Mouse (Mus musculus): ENCODE measurements at regions not wholly inside any gene's neighbourhood (a gene's known extent, or its start where the extent isn't known, plus 50 kb on each side); places are given as distances from the start of the nearest gene placed in this dataset.

GRCm38 (mm10) chr16:5478970-5479369 lies 223.2 kb upstream of the Eef2kmt start:
- no peaks in the 10 kb centered on the region for H3K27me3 ChIP-seq (ENCODE audit: poor library complexity, severe bottlenecking)
- no peaks in the 10 kb centered on the region for H3K9me3 ChIP-seq
- DNase-seq (ENCODE audit: extremely low spot score, low spot score) = no peak
- H3K36me3 ChIP-seq (replicated peaks) = no peaks in the 10 kb centered on the region
- H3K27ac ChIP-seq = no peak overlapping the region
- H3K4me1 ChIP-seq = peaks cover 17% of the 10 kb centered on the region
- H3K4me3 ChIP-seq = no peak overlapping the region

DNA sequence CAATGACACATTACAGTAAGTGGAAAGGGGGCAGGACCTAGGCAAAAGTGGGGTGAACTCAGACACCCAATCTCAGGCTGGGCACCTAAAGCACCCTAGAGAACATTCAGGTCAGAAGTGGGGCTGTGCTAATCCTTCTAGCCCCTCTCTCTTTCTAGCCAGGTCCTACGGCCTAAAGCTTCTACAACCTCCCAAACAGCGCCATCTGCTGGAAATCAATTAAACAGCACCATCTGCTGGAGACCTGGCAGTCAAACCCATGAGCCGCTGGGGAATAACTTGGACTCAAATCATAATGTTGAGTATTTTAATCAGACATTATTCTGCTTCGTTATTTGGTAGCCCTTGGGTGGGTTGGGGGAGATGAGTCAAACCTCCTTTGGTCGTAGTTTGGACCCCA lies 215.5 kb upstream of the Eef2kmt start:
- WGBS = 14% methylated on average over 5 of the region's 5 CpGs

DNA sequence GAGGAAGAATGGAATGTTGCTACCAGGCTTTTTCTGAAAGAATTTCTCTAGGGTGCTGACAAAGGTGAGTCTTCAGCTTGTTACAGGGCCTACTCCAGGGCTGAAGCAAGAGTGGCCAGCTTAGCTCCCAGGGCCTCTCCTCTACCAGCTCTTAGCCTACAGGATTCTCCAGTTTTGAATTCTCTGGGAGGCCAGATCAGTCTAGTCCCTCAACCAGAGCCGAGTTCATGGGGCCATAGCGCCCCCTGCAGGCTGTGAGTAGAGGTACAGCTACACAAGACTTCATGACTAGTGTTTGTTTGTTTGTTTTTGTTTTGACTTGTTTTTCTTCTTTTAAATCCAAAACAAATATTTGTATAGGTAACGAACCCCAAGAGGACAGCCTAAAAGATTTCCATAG lies 211.8 kb upstream of the Eef2kmt start:
- Histone ChIP-seq H3K4me1 (peaks cover 20% of the 10 kb centered on the region), H3K27me3 (ENCODE audit: poor library complexity, severe bottlenecking) (peaks cover 3% of the 10 kb centered on the region), H3K36me3 (replicated peaks) (no peaks in the 10 kb centered on the region), H3K27ac (no peak overlapping the region), H3K4me3 (no peak overlapping the region), H3K9me3 (no peaks in the 10 kb centered on the region)
- peak; percentile 52 for DNase-seq (ENCODE audit: extremely low spot score, low spot score)
- 7% methylated on average over 3 of the region's 3 CpGs for WGBS

More for the DNA sequence above, 215.5 kb upstream of the Eef2kmt start:
- peaks cover 10% of the 10 kb centered on the region for H3K27me3 ChIP-seq (ENCODE audit: poor library complexity, severe bottlenecking)
- peaks cover 38% of the 10 kb centered on the region for H3K4me1 ChIP-seq
- H3K27ac ChIP-seq = no peak overlapping the region
- H3K36me3 ChIP-seq (replicated peaks) = no peaks in the 10 kb centered on the region
- no peaks in the 10 kb centered on the region for H3K9me3 ChIP-seq
- H3K4me3 ChIP-seq = no peak overlapping the region
- peak; percentile 67 for DNase-seq (ENCODE audit: extremely low spot score, low spot score)

DNA sequence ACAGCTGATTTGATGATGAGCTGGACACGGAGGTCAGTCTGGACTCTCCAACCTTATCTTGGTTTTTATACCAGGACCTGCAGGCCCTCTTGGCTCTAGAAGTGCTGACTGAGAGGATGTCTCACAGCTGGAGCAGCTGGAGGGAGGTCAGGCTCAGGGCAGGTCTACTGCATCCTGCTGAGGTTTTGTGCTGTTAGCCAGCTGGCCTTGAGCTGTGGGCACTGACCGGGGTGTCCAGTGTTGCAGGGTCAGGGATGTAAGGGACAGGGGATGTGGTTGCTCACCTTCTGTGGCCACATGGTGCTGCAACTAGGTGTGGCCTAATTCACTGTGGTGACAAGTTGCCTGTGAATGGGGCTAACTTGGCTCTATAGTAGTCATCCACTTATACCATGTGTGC lies 211.0 kb upstream of the Eef2kmt start:
- 68% methylated on average over 2 of the region's 2 CpGs for WGBS
- no peaks in the 10 kb centered on the region for H3K9me3 ChIP-seq
- no peak for DNase-seq (ENCODE audit: extremely low spot score, low spot score)

GRCm38 (mm10) chr16:5455352-5455965 lies 199.7 kb upstream of the Eef2kmt start:
- Histone ChIP-seq H3K27me3 (ENCODE audit: poor library complexity, severe bottlenecking) (peaks cover 54% of the 10 kb centered on the region), H3K36me3 (replicated peaks) (no peaks in the 10 kb centered on the region), H3K27ac (peak overlapping the region; percentile 76), H3K9me3 (no peaks in the 10 kb centered on the region), H3K4me3 (no peak overlapping the region), H3K4me1 (peaks cover 46% of the 10 kb centered on the region)
- WGBS = 5% methylated on average over 5 of the region's 5 CpGs
- DNase-seq (ENCODE audit: extremely low spot score, low spot score) = peak; percentile 46

More for the DNA sequence above, 211.0 kb upstream of the Eef2kmt start:
- H3K27me3 ChIP-seq (ENCODE audit: poor library complexity, severe bottlenecking) = no peaks in the 10 kb centered on the region
- H3K4me1 ChIP-seq = peaks cover 20% of the 10 kb centered on the region
- H3K27ac ChIP-seq = 0 out of 2 replicates have a peak overlapping the region, but pooled peaks have one; percentile 12
- H3K36me3 ChIP-seq (replicated peaks) = no peaks in the 10 kb centered on the region
- H3K4me3 ChIP-seq = no peak overlapping the region

GRCm38 (mm10) chr16:5454243-5454642 lies 198.5 kb upstream of the Eef2kmt start:
- H3K4me3 ChIP-seq = no peak overlapping the region
- H3K36me3 ChIP-seq (replicated peaks) = no peaks in the 10 kb centered on the region
- peaks cover 41% of the 10 kb centered on the region for H3K4me1 ChIP-seq
- H3K9me3 ChIP-seq = no peaks in the 10 kb centered on the region
- 12% methylated on average over 6 of the region's 6 CpGs for WGBS
- no peak for DNase-seq (ENCODE audit: extremely low spot score, low spot score)
- peaks cover 54% of the 10 kb centered on the region for H3K27me3 ChIP-seq (ENCODE audit: poor library complexity, severe bottlenecking)
- H3K27ac ChIP-seq = peak overlapping the region; percentile 67

GRCm38 (mm10) chr16:5452971-5453370 lies 197.2 kb upstream of the Eef2kmt start:
- Histone ChIP-seq H3K4me3 (no peak overlapping the region), H3K27me3 (ENCODE audit: poor library complexity, severe bottlenecking) (peaks cover 54% of the 10 kb centered on the region), H3K9me3 (no peaks in the 10 kb centered on the region), H3K36me3 (replicated peaks) (no peaks in the 10 kb centered on the region), H3K4me1 (peaks cover 41% of the 10 kb centered on the region), H3K27ac (peak overlapping the region; percentile 6; the same call in 1 of the 2 replicates)
- no peak for DNase-seq (ENCODE audit: extremely low spot score, low spot score)
- WGBS = 90% methylated on average over 6 of the region's 6 CpGs

DNA sequence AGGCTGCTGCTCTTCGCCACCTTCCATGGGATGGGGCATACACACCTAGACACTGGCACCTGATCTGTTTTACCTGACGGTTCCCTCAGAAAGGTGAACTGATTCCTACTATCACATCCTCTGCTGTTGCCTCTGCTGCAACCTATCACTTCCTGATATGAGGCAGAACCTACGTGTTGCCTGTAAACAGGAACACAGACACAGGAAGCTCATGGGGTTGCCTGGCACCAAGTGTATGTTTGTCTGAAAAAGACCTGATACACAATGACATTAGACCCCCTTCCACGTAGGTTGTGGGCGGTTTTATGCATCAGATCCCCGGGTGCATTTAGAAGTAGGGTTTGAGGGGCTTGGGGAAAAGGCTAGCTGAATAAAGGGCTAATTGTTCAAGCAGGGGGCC lies 190.0 kb upstream of the Eef2kmt start:
- Histone ChIP-seq H3K36me3 (replicated peaks) (no peaks in the 10 kb centered on the region), H3K9me3 (no peaks in the 10 kb centered on the region), H3K27ac (no peak overlapping the region), H3K4me1 (peaks cover 9% of the 10 kb centered on the region), H3K4me3 (no peak overlapping the region), H3K27me3 (ENCODE audit: poor library complexity, severe bottlenecking) (no peaks in the 10 kb centered on the region)
- DNase-seq (ENCODE audit: extremely low spot score, low spot score) = no peak
- 77% methylated on average over 6 of the region's 6 CpGs for WGBS

- 53% methylated on average over 2 of the region's 2 CpGs for WGBS
- Histone ChIP-seq H3K4me1 (peaks cover 9% of the 10 kb centered on the region), H3K27ac (no peak overlapping the region), H3K9me3 (no peaks in the 10 kb centered on the region), H3K4me3 (no peak overlapping the region), H3K27me3 (ENCODE audit: poor library complexity, severe bottlenecking) (no peaks in the 10 kb centered on the region), H3K36me3 (replicated peaks) (no peaks in the 10 kb centered on the region)
- no peak for DNase-seq (ENCODE audit: extremely low spot score, low spot score)
These were observed 189.0 kb upstream of the Eef2kmt start for GRCm38 (mm10) chr16:5444785-5445184.

DNA sequence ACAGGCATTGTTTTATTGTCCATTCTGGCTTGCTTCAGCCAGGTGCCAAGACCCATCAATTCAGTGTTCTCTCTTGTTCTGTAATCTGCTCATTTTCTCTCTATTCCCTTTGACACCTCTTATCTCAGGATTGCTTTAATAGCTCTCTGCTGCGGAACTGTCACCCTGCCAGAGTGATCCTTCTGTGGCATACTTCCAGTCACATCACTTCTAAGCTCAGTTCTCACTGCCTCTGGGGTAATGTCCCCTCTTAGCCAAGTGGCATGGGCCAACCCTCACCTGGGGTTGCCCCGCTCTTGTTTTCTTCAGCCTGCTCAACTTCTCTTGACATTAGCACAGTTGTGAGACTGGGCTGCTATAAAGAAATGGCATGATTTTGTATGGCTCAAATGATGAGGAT lies 183.9 kb upstream of the Eef2kmt start:
- H3K9me3 ChIP-seq = no peaks in the 10 kb centered on the region
- no peak overlapping the region for H3K4me3 ChIP-seq
- H3K4me1 ChIP-seq = peaks cover 9% of the 10 kb centered on the region
- H3K27ac ChIP-seq = no peak overlapping the region
- 93% methylated on average over 2 of the region's 2 CpGs for WGBS
- DNase-seq (ENCODE audit: extremely low spot score, low spot score) = no peak
- H3K36me3 ChIP-seq (replicated peaks) = no peaks in the 10 kb centered on the region
- no peaks in the 10 kb centered on the region for H3K27me3 ChIP-seq (ENCODE audit: poor library complexity, severe bottlenecking)

GRCm38 (mm10) chr16:5438405-5438804 lies 182.6 kb upstream of the Eef2kmt start:
- Histone ChIP-seq H3K27me3 (ENCODE audit: poor library complexity, severe bottlenecking) (no peaks in the 10 kb centered on the region), H3K27ac (no peak overlapping the region), H3K9me3 (no peaks in the 10 kb centered on the region), H3K4me3 (no peak overlapping the region), H3K36me3 (replicated peaks) (no peaks in the 10 kb centered on the region), H3K4me1 (peaks cover 3% of the 10 kb centered on the region)
- no peak for DNase-seq (ENCODE audit: extremely low spot score, low spot score)
- WGBS = 82% methylated on average over 2 of the region's 2 CpGs

DNA sequence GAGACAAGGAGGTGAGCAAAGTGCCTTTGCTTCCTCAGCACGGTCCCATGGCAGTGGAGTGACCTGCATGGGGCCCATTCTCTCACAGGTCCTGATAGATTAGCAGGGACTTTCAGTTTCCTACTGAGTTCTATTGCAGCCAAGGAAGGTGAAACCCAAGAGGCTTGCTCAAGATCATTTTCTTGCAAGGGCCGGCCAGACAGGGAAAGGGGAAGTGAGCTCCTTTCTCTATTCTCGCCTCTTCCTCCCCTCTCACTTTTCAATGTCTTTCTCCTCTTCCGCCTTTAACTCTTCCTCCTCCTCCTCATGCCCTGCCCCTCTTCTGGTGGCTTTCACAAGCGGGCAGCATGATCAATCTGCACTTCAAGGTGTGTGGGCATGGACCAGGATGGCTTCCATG lies 175.9 kb upstream of the Eef2kmt start:
- no peak for DNase-seq (ENCODE audit: extremely low spot score, low spot score)
- Histone ChIP-seq H3K27me3 (ENCODE audit: poor library complexity, severe bottlenecking) (no peaks in the 10 kb centered on the region), H3K4me1 (no peaks in the 10 kb centered on the region), H3K4me3 (no peak overlapping the region), H3K36me3 (replicated peaks) (no peaks in the 10 kb centered on the region), H3K9me3 (no peaks in the 10 kb centered on the region), H3K27ac (no peak overlapping the region)
- WGBS = 76% methylated on average over 5 of the region's 5 CpGs

- H3K4me1 ChIP-seq = no peaks in the 10 kb centered on the region
- no peak overlapping the region for H3K27ac ChIP-seq
- no peak for DNase-seq (ENCODE audit: extremely low spot score, low spot score)
These were observed 175.3 kb upstream of the Eef2kmt start for GRCm38 (mm10) chr16:5431111-5431510.

GRCm38 (mm10) chr16:5429466-5429865 lies 173.7 kb upstream of the Eef2kmt start:
- no peaks in the 10 kb centered on the region for H3K36me3 ChIP-seq (replicated peaks)
- no peak overlapping the region for H3K4me3 ChIP-seq
- no peaks in the 10 kb centered on the region for H3K4me1 ChIP-seq
- 81% methylated on average over 2 of the region's 2 CpGs for WGBS
- H3K27ac ChIP-seq = no peak overlapping the region
- H3K9me3 ChIP-seq = no peaks in the 10 kb centered on the region
- no peaks in the 10 kb centered on the region for H3K27me3 ChIP-seq (ENCODE audit: poor library complexity, severe bottlenecking)
- no peak for DNase-seq (ENCODE audit: extremely low spot score, low spot score)

More at GRCm38 (mm10) chr16:5431111-5431510, 175.3 kb upstream of the Eef2kmt start:
- H3K9me3 ChIP-seq = no peaks in the 10 kb centered on the region
- no peak overlapping the region for H3K4me3 ChIP-seq
- no peaks in the 10 kb centered on the region for H3K36me3 ChIP-seq (replicated peaks)
- 81% methylated on average over 3 of the region's 3 CpGs for WGBS
- no peaks in the 10 kb centered on the region for H3K27me3 ChIP-seq (ENCODE audit: poor library complexity, severe bottlenecking)
